Mouse (Mus musculus): ENCODE results near the gene Ambra1. TPM values are rescaled to one million over a fixed set of nuclear protein-coding genes. Genes with fewer than 3 reads are reported as not detected.

Gene Ambra1
- total and polyA plus RNA-seq, 3 experiments = 15.8 to 27.1 (median 21.9) TPM

DNA sequence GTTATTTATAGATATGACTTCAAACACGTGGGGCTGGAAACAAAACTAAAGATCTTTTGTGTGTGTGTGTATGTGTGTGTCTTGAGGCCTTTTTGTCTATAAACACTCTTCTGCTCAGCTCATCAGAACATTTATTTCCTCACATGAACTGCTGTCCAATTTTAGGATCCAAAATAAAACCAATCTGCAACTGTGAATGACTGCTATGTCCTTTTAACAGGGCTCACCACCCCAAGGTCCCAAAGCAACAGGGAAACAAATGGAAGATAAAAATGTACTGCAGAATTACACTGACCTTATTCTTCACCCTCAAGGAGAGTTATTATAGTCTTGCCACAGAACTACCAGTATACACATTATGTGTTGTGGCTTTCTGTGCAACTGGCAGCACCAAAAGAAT is 30.7 kb upstream of the Ambra1 start:
- H3K4me3 ChIP-seq (replicated peaks in 1 of 3; ENCODE audit: low read depth in 2 of 3, low read length in 2 of 3, poor library complexity in 1 of 3) = no peak overlapping the region
- no peaks in the 10 kb centered on the region for H3K27me3 ChIP-seq (replicated peaks)
- no peaks in the 10 kb centered on the region for H3K79me2 ChIP-seq (replicated peaks; ENCODE audit: control insufficient read depth, extremely low read depth, insufficient read depth, poor library complexity, severe bottlenecking)
- no peaks in the 10 kb centered on the region for H3K4me1 ChIP-seq (ENCODE audit: control insufficient read depth in 1 of 2, insufficient read depth in 2 of 2)
- TF ChIP-seq UBTF (IDR thresholded peaks at IDR 0.05; ENCODE audit: low read depth, low read length) (no peak), TCF12 (IDR thresholded peaks at IDR 0.05; ENCODE audit: low read depth, low read length) (no peak), E2F4 (IDR thresholded peaks at IDR 0.05; ENCODE audit: insufficient replicate concordance, low read depth, low read length) (no peak), TBP (conservative IDR thresholded peaks at IDR 0.05; ENCODE audit: low read depth, low read length) (no peak), ZNF384 (IDR thresholded peaks at IDR 0.05; ENCODE audit: low read depth, low read length) (no peak), RCOR1 (conservative IDR thresholded peaks at IDR 0.05; ENCODE audit: low read depth, low read length) (no peak), NRF1 (IDR thresholded peaks at IDR 0.05; ENCODE audit: low read depth, low read length) (no peak), SMC3 (IDR thresholded peaks at IDR 0.05; ENCODE audit: low read depth, low read length) (no peak), PAX5 (IDR thresholded peaks at IDR 0.05; ENCODE audit: low read length) (no peak), POLR2AphosphoS2 (IDR thresholded peaks at IDR 0.05; ENCODE audit: low read depth, low read length) (no peak), CHD1 (IDR thresholded peaks at IDR 0.05; ENCODE audit: low read depth, low read length) (no peak), BHLHE40 (IDR thresholded peaks at IDR 0.05; ENCODE audit: low read depth, low read length) (no peak), EP300 (IDR thresholded peaks at IDR 0.05; ENCODE audit: low read length) (no peak), SIN3A (IDR thresholded peaks at IDR 0.05; ENCODE audit: low read length) (no peak)
- H3K36me3 ChIP-seq (replicated peaks in 1 of 2; ENCODE audit: control insufficient read depth in 1 of 2, insufficient read depth in 1 of 2, low read length in 1 of 2) = peaks cover 5 to 13% of the 10 kb centered on the region in 2 experiments
- H3K27ac ChIP-seq (ENCODE audit: insufficient read depth, low read depth) = no peak overlapping the region
- no peak for DNase-seq (ENCODE audit: extremely low read depth)
- in situ Hi-C loops (cut with MboI; ENCODE audit: low pct_ligation_motif_present, low pct_unique_long_range_greater_than_20kb, low sequenced_read_pairs) (no loop called here), dilution Hi-C loops (cut with MboI; ENCODE audit: extremely low pct_ligation_motif_present, extremely low pct_unique_long_range_greater_than_20kb, low sequenced_read_pairs) (no loop called here)
- H3K9me3 ChIP-seq (replicated peaks; ENCODE audit: low read length) = no peaks in the 10 kb centered on the region
- H3K9ac ChIP-seq (ENCODE audit: insufficient read depth, low read depth) = no peak overlapping the region
- no peak overlapping the region for H3K4me2 ChIP-seq (ENCODE audit: insufficient read depth, low read depth, poor library complexity, severe bottlenecking)

DNA sequence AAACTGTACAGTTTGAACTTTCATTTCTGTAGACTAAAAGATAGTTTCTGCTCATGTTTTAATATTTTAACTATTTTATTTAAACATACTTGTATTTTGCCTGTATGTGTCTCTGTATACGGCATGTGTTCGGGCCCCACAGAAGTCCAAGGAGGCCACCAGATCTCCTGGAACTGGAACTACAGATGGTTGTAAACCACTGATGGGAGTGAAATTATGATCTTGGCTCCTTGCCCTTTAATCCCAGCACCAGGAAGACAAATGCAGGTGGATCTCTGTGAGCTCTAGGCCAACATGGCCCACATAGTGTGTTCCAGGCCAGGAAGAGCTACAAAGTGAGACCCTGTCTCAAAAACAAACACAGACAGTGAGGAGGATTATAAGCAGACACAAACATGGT is 28.6 kb upstream of the Ambra1 start:
- Histone ChIP-seq H3K4me1 (ENCODE audit: control insufficient read depth in 1 of 2, insufficient read depth in 2 of 2) (no peaks in the 10 kb centered on the region), H3K79me2 (replicated peaks; ENCODE audit: control insufficient read depth, extremely low read depth, insufficient read depth, poor library complexity, severe bottlenecking) (no peaks in the 10 kb centered on the region), H3K36me3 (replicated peaks in 1 of 2; ENCODE audit: control insufficient read depth in 1 of 2, insufficient read depth in 1 of 2, low read length in 1 of 2) (peaks cover 0 to 4% of the 10 kb centered on the region in 2 experiments), H3K9me3 (replicated peaks; ENCODE audit: low read length) (no peaks in the 10 kb centered on the region), H3K27me3 (replicated peaks) (no peaks in the 10 kb centered on the region), H3K4me2 (ENCODE audit: insufficient read depth, low read depth, poor library complexity, severe bottlenecking) (no peak overlapping the region), H3K4me3 (replicated peaks in 1 of 3; ENCODE audit: low read depth in 2 of 3, low read length in 2 of 3, poor library complexity in 1 of 3) (no peak overlapping the region), H3K9ac (ENCODE audit: insufficient read depth, low read depth) (no peak overlapping the region), H3K27ac (ENCODE audit: insufficient read depth, low read depth) (no peak overlapping the region)
- in situ Hi-C loops (cut with MboI; ENCODE audit: low pct_ligation_motif_present, low pct_unique_long_range_greater_than_20kb, low sequenced_read_pairs) = no loop called here
- dilution Hi-C loops (cut with MboI; ENCODE audit: extremely low pct_ligation_motif_present, extremely low pct_unique_long_range_greater_than_20kb, low sequenced_read_pairs) = no loop called here
- no peak for DNase-seq (ENCODE audit: extremely low read depth)
- TF ChIP-seq POLR2A (IDR thresholded peaks at IDR 0.05; ENCODE audit: low read depth, low read length) = no peak
- no peak for TF ChIP-seq RCOR1 (conservative IDR thresholded peaks at IDR 0.05; ENCODE audit: low read depth, low read length)
- TF ChIP-seq E2F4 (IDR thresholded peaks at IDR 0.05; ENCODE audit: insufficient replicate concordance, low read depth, low read length) = no peak
- no peak for TF ChIP-seq TBP (conservative IDR thresholded peaks at IDR 0.05; ENCODE audit: low read depth, low read length)
- TF ChIP-seq BHLHE40 (IDR thresholded peaks at IDR 0.05; ENCODE audit: low read depth, low read length) = no peak
- TF ChIP-seq UBTF (IDR thresholded peaks at IDR 0.05; ENCODE audit: low read depth, low read length) = no peak
- TF ChIP-seq CHD1 (IDR thresholded peaks at IDR 0.05; ENCODE audit: low read depth, low read length) = no peak
- TF ChIP-seq KAT2A (IDR thresholded peaks at IDR 0.05; ENCODE audit: insufficient replicate concordance, low read length) = no peak
- no peak for TF ChIP-seq HCFC1 (IDR thresholded peaks at IDR 0.05; ENCODE audit: low read depth, low read length)
- no peak for TF ChIP-seq PAX5 (IDR thresholded peaks at IDR 0.05; ENCODE audit: low read length)
- TF ChIP-seq GABPA (IDR thresholded peaks at IDR 0.05; ENCODE audit: insufficient replicate concordance, low read depth, low read length) = no peak
- TF ChIP-seq USF2 (conservative IDR thresholded peaks at IDR 0.05; ENCODE audit: low read depth, low read length) = no peak
- no peak for TF ChIP-seq JUND (conservative IDR thresholded peaks at IDR 0.05; ENCODE audit: low read depth, low read length)
- TF ChIP-seq NRF1 (IDR thresholded peaks at IDR 0.05; ENCODE audit: low read depth, low read length) = no peak
- no peak for TF ChIP-seq MYC (IDR thresholded peaks at IDR 0.05; ENCODE audit: low read depth, low read length)
- no peak for TF ChIP-seq NELFE (IDR thresholded peaks at IDR 0.05; ENCODE audit: low read depth, low read length)
